Mouse (Mus musculus) neural tube, embryonic 14.5 days (tissue): ENCODE measurements around the gene Gtpbp10. TPM values are rescaled to one million over a fixed set of nuclear protein-coding genes. Genes with fewer than 3 reads are reported as not detected.

ENCODE experiments used
- ATAC-seq: fragments of 200-750 bp; cut with Nextera tagmentation; 2 replicates; pipeline ENCODE4 v1.8.0; 2017; ENCODE audit warnings: low read depth, mild to moderate bottlenecking, moderate TSS enrichment, moderate library complexity
- H3K27ac ChIP-seq: fragments of 300-500 bp; sonication (generic); 2 replicates; pipeline ENCODE4 v1.5.1; 2014; ENCODE audit warnings: low read depth, mild to moderate bottlenecking, control low read depth, low read length, moderate library complexity, mixed read lengths
- H3K27me3 ChIP-seq: fragments of 300-500 bp; sonication (generic); 2 replicates; pipeline ENCODE4 v1.6.1; 2014; ENCODE audit warnings: low read length; ENCODE audit not compliant: control insufficient read depth, insufficient read depth
- H3K36me3 ChIP-seq: fragments of 300-500 bp; sonication (generic); 2 replicates; pipeline ENCODE4 v1.6.1; 2014; ENCODE audit warnings: low read length, mixed read lengths; ENCODE audit not compliant: control insufficient read depth, insufficient read depth
- H3K4me1 ChIP-seq: fragments of 300-500 bp; sonication (generic); 2 replicates; pipeline ENCODE4 v1.6.1; 2014; ENCODE audit warnings: low read length; ENCODE audit not compliant: control insufficient read depth, insufficient read depth
- H3K4me2 ChIP-seq: fragments of 300-500 bp; sonication (generic); 2 replicates; pipeline ENCODE4 v1.6.1; 2014; ENCODE audit warnings: mild to moderate bottlenecking, low read depth, low read length, control low read depth
- H3K4me3 ChIP-seq: fragments of 300-500 bp; sonication (generic); 2 replicates; pipeline ENCODE4 v1.5.1; 2014; ENCODE audit warnings: low read depth, low read length, control low read depth, mixed read lengths
- H3K9ac ChIP-seq: fragments of 300-500 bp; sonication (generic); replicated peaks from 2 replicates; pipeline ENCODE4 v1.6.1; 2014; ENCODE audit warnings: low read depth, mild to moderate bottlenecking, control low read depth, low read length, mixed read lengths
- H3K9me3 ChIP-seq: fragments of 300-500 bp; sonication (generic); 2 replicates; pipeline ENCODE4 v1.6.1; 2016; ENCODE audit warnings: low read length; ENCODE audit not compliant: control insufficient read depth
- whole genome bisulfite sequencing: fragments of 180-500 bp; shearing (Covaris S2); extraction: QIAGEN DNeasy Blood & Tissue Kit; methylation state at CpG from one replicate; pipeline ENCODE4 v1.1.7; 2014; 5-methylcytosine and 5-hydroxymethylcytosine counted together
- polyA plus RNA-seq: library from polyadenylated mRNA; unstranded; fragments of >200 nt; fragmentation: Nextera tagmentation; extraction: Ambion mirVana; gene quantifications from 2 replicates; pipeline ENCODE4 v1.2.1, GENCODE M21; 2014

Gene Gtpbp10
- polyA plus RNA-seq, 1 experiment from 2014 or later, result 21.7 TPM

- H3K9ac ChIP-seq, result no peak overlapping the region
- 97% methylated on average over 1 of the region's 1 CpGs for whole genome bisulfite sequencing
- no peak overlapping the region for H3K4me2 ChIP-seq
- ATAC-seq, result no peak
- H3K27ac ChIP-seq, result no peak overlapping the region
- 0 out of 2 replicates have a peak, but pooled peaks cover 3% of the 10 kb centered on the region for H3K36me3 ChIP-seq
- no peaks in the 10 kb centered on the region for H3K27me3 ChIP-seq
- H3K4me1 ChIP-seq, result no peaks in the 10 kb centered on the region
- H3K9me3 ChIP-seq, result no peaks in the 10 kb centered on the region
- H3K4me3 ChIP-seq, result no peak overlapping the region
Observed at GRCm38 (mm10) chr5:5536131-5536530, 23.2 kb downstream of the Gtpbp10 start.

GRCm38 (mm10) chr5:5533656-5534420 is 25.5 kb downstream of the Gtpbp10 start:
- H3K4me2 ChIP-seq, result no peak overlapping the region
- 94% methylated on average over 3 of the region's 3 CpGs for WGBS
- no peak overlapping the region for H3K9ac ChIP-seq
- H3K27me3 ChIP-seq, result no peaks in the 10 kb centered on the region
- no peak for ATAC-seq
- no peaks in the 10 kb centered on the region for H3K36me3 ChIP-seq
- no peaks in the 10 kb centered on the region for H3K9me3 ChIP-seq
- H3K27ac ChIP-seq, result no peak overlapping the region
- no peaks in the 10 kb centered on the region for H3K4me1 ChIP-seq
- H3K4me3 ChIP-seq, result no peak overlapping the region

- Histone ChIP-seq H3K4me2 (peak overlapping the region; percentile 79; the same call in 1 of the 2 replicates), H3K27me3 (no peaks in the 10 kb centered on the region), H3K4me1 (no peaks in the 10 kb centered on the region), H3K9me3 (no peaks in the 10 kb centered on the region), H3K4me3 (no peak overlapping the region), H3K36me3 (no peaks in the 10 kb centered on the region), H3K27ac (no peak overlapping the region), H3K9ac (no peak overlapping the region)
- 82% methylated on average over 5 of the region's 5 CpGs for WGBS
- ATAC-seq, result no peak
Observed at GRCm38 (mm10) chr5:5515411-5515810, 43.9 kb downstream of the Gtpbp10 start.

- WGBS, result under 1% methylated on average over 69 of the region's 79 CpGs
- Histone ChIP-seq H3K4me2 (peak within 1 kb of the TSS; percentile 79), H3K27me3 (no peaks in the 10 kb centered on the region), H3K27ac (peak within 1 kb of the TSS; percentile 85), H3K4me1 (no peaks in the 10 kb centered on the region), H3K36me3 (no peaks in the 10 kb centered on the region), H3K4me3 (peak within 1 kb of the TSS; percentile 83), H3K9ac (peak within 1 kb of the TSS; percentile 76), H3K9me3 (no peaks in the 10 kb centered on the region)
- ATAC-seq, result peak; percentile 96
Observed at GRCm38 (mm10) chr5:5514196-5515076, 44.9 kb downstream of the Gtpbp10 start, which contains the start of gene Cldn12. Gene Cldn12, minus strand, starts transcription at chr5:5514958.

- peaks cover 8% of the 10 kb centered on the region; the same call in 1 of the 2 replicates for H3K4me1 ChIP-seq
- H3K4me3 ChIP-seq, result no peak overlapping the region
- H3K9me3 ChIP-seq, result no peaks in the 10 kb centered on the region
- H3K9ac ChIP-seq, result no peak overlapping the region
- 74% methylated on average over 3 of the region's 3 CpGs for WGBS
- no peaks in the 10 kb centered on the region for H3K36me3 ChIP-seq
- ATAC-seq, result no peak
- H3K4me2 ChIP-seq, result no peak overlapping the region
- H3K27ac ChIP-seq, result no peak overlapping the region
- no peaks in the 10 kb centered on the region for H3K27me3 ChIP-seq
Observed at GRCm38 (mm10) chr5:5511401-5511800, 47.9 kb downstream of the Gtpbp10 start.

- 64% methylated on average over 5 of the region's 5 CpGs for WGBS
- Histone ChIP-seq H3K27ac (no peak overlapping the region), H3K4me1 (peaks cover 8% of the 10 kb centered on the region; the same call in 1 of the 2 replicates), H3K36me3 (no peaks in the 10 kb centered on the region), H3K4me3 (no peak overlapping the region), H3K9ac (no peak overlapping the region), H3K4me2 (no peak overlapping the region), H3K27me3 (no peaks in the 10 kb centered on the region), H3K9me3 (no peaks in the 10 kb centered on the region)
- ATAC-seq, result no peak
Observed at GRCm38 (mm10) chr5:5510989-5511388, 48.3 kb downstream of the Gtpbp10 start.

- Histone ChIP-seq H3K27ac (no peak overlapping the region), H3K27me3 (no peaks in the 10 kb centered on the region), H3K9me3 (no peaks in the 10 kb centered on the region), H3K4me1 (peaks cover 8% of the 10 kb centered on the region; the same call in 1 of the 2 replicates), H3K9ac (no peak overlapping the region), H3K4me3 (no peak overlapping the region), H3K36me3 (no peaks in the 10 kb centered on the region), H3K4me2 (no peak overlapping the region)
- no peak for ATAC-seq
- 54% methylated on average over 10 of the region's 10 CpGs for WGBS
Observed at GRCm38 (mm10) chr5:5510304-5510887, 48.9 kb downstream of the Gtpbp10 start.

- H3K4me3 ChIP-seq, result no peak overlapping the region
- peak overlapping the region; percentile 38 for H3K4me2 ChIP-seq
- H3K9me3 ChIP-seq, result no peaks in the 10 kb centered on the region
- no peaks in the 10 kb centered on the region for H3K36me3 ChIP-seq
- H3K4me1 ChIP-seq, result peaks cover 8% of the 10 kb centered on the region; the same call in 1 of the 2 replicates
- no peaks in the 10 kb centered on the region for H3K27me3 ChIP-seq
- H3K27ac ChIP-seq, result peak overlapping the region; percentile 22; the same call in 1 of the 2 replicates
- WGBS, result 38% methylated on average over 10 of the region's 10 CpGs
- 0 out of 2 replicates have a peak overlapping the region, but pooled peaks have one; percentile 11 for H3K9ac ChIP-seq
- ATAC-seq, result peak; percentile 41; the same call in 1 of the 2 replicates
Observed at GRCm38 (mm10) chr5:5508231-5508630, 51.1 kb downstream of the Gtpbp10 start.
